Mouse (Mus musculus) ES-CJ7 (cell line): ENCODE data around the gene Selenoi.
"Not testable (repeated sequence)": the region's sequence is repeated elsewhere in the genome, so short reads cannot be mapped to it uniquely, and the experiment has no call there.

Source experiments
- DNase-seq: peaks from one replicate; pipeline ENCODE4 v3.0.0; 2011; ENCODE audit warnings: low read depth, low spot score

Selenoi gene

GRCm38 (mm10) chr5:30232271-30232971, at the start of gene Selenoi:
TSS of gene Selenoi (plus strand) at chr5:30232581.
- peak; percentile 98 for DNase-seq

GRCm38 (mm10) chr5:30187687-30188485, 44.5 kb upstream of the Selenoi start:
- no peak for DNase-seq

GRCm38 (mm10) chr5:30192452-30192851, 39.9 kb upstream of the Selenoi start:
- peak; percentile 22 for DNase-seq

- DNase-seq = no peak
Measured at GRCm38 (mm10) chr5:30195340-30195739, 37.0 kb upstream of the Selenoi start.

- peak; percentile 60 for DNase-seq
Measured at GRCm38 (mm10) chr5:30198257-30198656, 34.1 kb upstream of the Selenoi start.

GRCm38 (mm10) chr5:30201521-30201920, 30.9 kb upstream of the Selenoi start:
- DNase-seq = peak; percentile 73

GRCm38 (mm10) chr5:30202221-30202620, 30.2 kb upstream of the Selenoi start:
- DNase-seq = no peak

GRCm38 (mm10) chr5:30203216-30203885, 29.0 kb upstream of the Selenoi start:
- DNase-seq = no peak

GRCm38 (mm10) chr5:30204441-30204840, 27.9 kb upstream of the Selenoi start:
- no peak for DNase-seq

- DNase-seq = no peak
Measured at GRCm38 (mm10) chr5:30205034-30205433, 27.3 kb upstream of the Selenoi start.

GRCm38 (mm10) chr5:30205493-30205892, 26.9 kb upstream of the Selenoi start, which contains the start of gene Adgrf3:
TSS of gene Adgrf3 (minus strand) at chr5:30205722.
- DNase-seq = no peak

GRCm38 (mm10) chr5:30207276-30207675, 25.1 kb upstream of the Selenoi start:
- peak; percentile 84 for DNase-seq

- DNase-seq = not testable (repeated sequence)
Measured at GRCm38 (mm10) chr5:30210758-30211157, 21.6 kb upstream of the Selenoi start.

- peak; percentile 36 for DNase-seq
Measured at GRCm38 (mm10) chr5:30214889-30215288, 17.5 kb upstream of the Selenoi start.

- no peak for DNase-seq
Measured at GRCm38 (mm10) chr5:30215970-30216369, 16.4 kb upstream of the Selenoi start.

GRCm38 (mm10) chr5:30219715-30220114, 12.7 kb upstream of the Selenoi start:
- no peak for DNase-seq

- DNase-seq = no peak
Measured at GRCm38 (mm10) chr5:30220666-30221065, 11.7 kb upstream of the Selenoi start.

GRCm38 (mm10) chr5:30222681-30223080, 9.7 kb upstream of the Selenoi start:
- DNase-seq = no peak

- no peak for DNase-seq
Measured at GRCm38 (mm10) chr5:30230901-30231300, 1.5 kb upstream of the Selenoi start.

- no peak for DNase-seq
Measured at GRCm38 (mm10) chr5:30231891-30232270, 500 bp upstream of the Selenoi start.

- peak; percentile 37 for DNase-seq
Measured at GRCm38 (mm10) chr5:30233042-30233441, 661 bp downstream of the Selenoi start.

- no peak for DNase-seq
Measured at GRCm38 (mm10) chr5:30233979-30234378, 1.6 kb downstream of the Selenoi start.
